ENCODE assay signal across 1 mouse cellular context in the genomic region with DNA sequence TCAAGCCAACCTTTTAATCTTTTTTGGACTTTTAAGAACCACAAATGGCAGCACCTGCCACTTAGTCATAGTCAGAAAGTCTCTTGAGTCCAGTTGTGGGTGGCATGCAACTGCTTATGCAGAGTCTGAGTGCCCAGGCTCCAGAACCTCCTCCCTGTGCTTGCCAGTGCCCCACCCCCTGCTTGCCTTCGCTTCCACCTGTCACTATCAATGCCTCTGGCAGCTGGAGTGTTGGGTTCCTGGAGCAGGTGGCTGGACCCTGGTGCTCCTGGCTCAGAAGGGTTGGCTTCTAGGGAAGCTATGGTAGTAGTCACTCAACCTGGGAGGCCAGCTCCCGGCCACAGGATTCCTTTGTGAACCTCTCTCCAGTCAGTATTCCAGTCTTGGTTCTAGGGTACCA.
TF ChIP-seq lines count a peak whose summit lies in the region.

No protein-coding gene starts in this region.

TF ChIP-seq in myocyte, 11 proteins besides CTCF, POLR2A, EP300 and RAD21 (continued from another document):
- peak; percentile 90 to 98 (median 94) for TF ChIP-seq MYOD1 (IDR thresholded peaks at IDR 0.05; ENCODE audit: control insufficient read depth in 1 of 3, insufficient read length in 2 of 3, low read depth in 2 of 3)
- TF ChIP-seq REST (IDR thresholded peaks at IDR 0.05; ENCODE audit: insufficient read depth, insufficient read length): no peak
